Mouse (Mus musculus) gastrocnemius, postnatal 10 days (tissue): Measurements from ENCODE around the gene Cntn2. TPM values are rescaled to one million over a fixed set of nuclear protein-coding genes. Genes with fewer than 3 reads are reported as not detected.

Source experiments
- total RNA-seq, 2 experiments: library from RNA; stranded (reverse); gene quantifications; 2 replicates each; pipeline ENCODE4 v1.2.3; 2021

The Cntn2 gene
- total RNA-seq, 2 experiments from 2014 or later: 0.11 to 0.21 TPM

Other genes starting within 250 kb of the Cntn2 start
- under 1 TPM; 0.45 to 0.52 TPM for gene Klhdc8a, start 244.6 kb downstream of the Cntn2 start, total RNA-seq
- gene Nuak2, start 227.1 kb downstream of the Cntn2 start, total RNA-seq: 1 to 10 TPM; 2.0 to 2.2 TPM
- gene Tmcc2, start 152.0 kb downstream of the Cntn2 start, total RNA-seq: 10 to 100 TPM; 24.8 to 30.7 TPM
- 10 to 100 TPM; 16.1 to 16.8 TPM for gene Dstyk, start 125.7 kb downstream of the Cntn2 start, total RNA-seq
- 10 to 100 TPM; 19.6 to 20.3 TPM for gene Rbbp5, start 65.9 kb downstream of the Cntn2 start, total RNA-seq
- gene Tmem81, start 37.0 kb downstream of the Cntn2 start, total RNA-seq: 1 to 10 TPM; 1.3 to 1.9 TPM
- 1 to 10 TPM; 1.9 TPM for gene Nfasc, start 198.5 kb upstream of the Cntn2 start, total RNA-seq